Mouse (Mus musculus) testis, adult 2 months (tissue): ENCODE measurements around the gene Thyn1.

ENCODE experiments used
- CTCF ChIP-seq: fragments of 200-500 bp; IDR thresholded peaks from 2 replicates; pipeline ENCODE4 v1.5.1; 2012; ENCODE audit warnings: low read depth, mild to moderate bottlenecking, inconsistent platforms, low read length, moderate library complexity; ENCODE audit not compliant: control insufficient read depth, insufficient read depth, insufficient replicate concordance
- POLR2A ChIP-seq: fragments of 200-500 bp; IDR thresholded peaks from 2 replicates; pipeline ENCODE4 v1.6.1; 2012; ENCODE audit warnings: low read depth, mild to moderate bottlenecking, inconsistent platforms, low read length, moderate library complexity; ENCODE audit not compliant: control insufficient read depth

DNA sequence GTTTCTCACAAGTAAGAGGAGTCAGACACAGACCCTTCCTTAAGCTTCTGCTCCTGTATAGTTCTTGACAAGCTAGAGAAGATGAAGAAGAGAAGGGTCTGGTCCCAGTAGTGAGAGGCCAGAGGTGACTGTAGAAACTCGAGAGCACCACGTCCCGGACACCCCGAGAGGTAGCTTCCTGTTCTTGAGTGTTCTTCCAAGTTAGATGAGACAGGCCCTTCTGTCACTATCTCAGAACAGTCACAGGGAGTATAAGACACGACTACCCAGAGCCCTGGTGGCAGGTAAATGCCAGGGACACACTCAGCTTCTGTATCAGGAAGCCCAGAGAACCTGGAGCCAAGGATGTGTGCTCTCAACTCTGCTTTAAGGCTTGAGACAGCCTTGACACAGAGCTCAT lies 9.7 kb downstream of the Thyn1 start:
- TF ChIP-seq POLR2A (no peak), CTCF (no peak)
